Mouse (Mus musculus) thymus, adult 2 months (tissue): ENCODE data around the gene Slc38a2. TPM values are rescaled to one million over a fixed set of nuclear protein-coding genes. Genes with fewer than 3 reads are reported as not detected.

Source experiments
- DNase-seq: peaks from one replicate; pipeline ENCODE4 v3.0.0; 2021
- H3K27ac ChIP-seq: fragments of 200-500 bp; 2 replicates; pipeline ENCODE4 v1.5.1; 2012; ENCODE audit warnings: low read length, control low read depth; ENCODE audit not compliant: control insufficient read depth, insufficient read depth
- H3K27me3 ChIP-seq: fragments of 200-500 bp; 2 replicates; pipeline ENCODE4 v1.6.1; 2012; ENCODE audit warnings: mild to moderate bottlenecking, low read length, moderate library complexity, mixed read lengths; ENCODE audit not compliant: control insufficient read depth, insufficient read depth
- H3K36me3 ChIP-seq: fragments of 200-500 bp; 2 replicates; pipeline ENCODE4 v1.6.1; 2012; ENCODE audit warnings: mild to moderate bottlenecking, low read length, moderate library complexity; ENCODE audit not compliant: control insufficient read depth, insufficient read depth
- H3K4me1 ChIP-seq: fragments of 200-500 bp; replicated peaks from 2 replicates; pipeline ENCODE4 v1.6.1; 2012; ENCODE audit warnings: low read length; ENCODE audit not compliant: control insufficient read depth, insufficient read depth
- H3K4me3 ChIP-seq: fragments of 200-500 bp; 2 replicates; pipeline ENCODE4 v1.5.1; 2012; ENCODE audit warnings: mild to moderate bottlenecking, low read length, control low read depth, moderate library complexity; ENCODE audit not compliant: control insufficient read depth, insufficient read depth
- CTCF ChIP-seq: fragments of 200-500 bp; IDR thresholded peaks from 2 replicates; pipeline ENCODE4 v1.5.1; 2012; ENCODE audit warnings: mild to moderate bottlenecking, control low read depth, low read length, moderate library complexity, borderline replicate concordance; ENCODE audit not compliant: control insufficient read depth, poor library complexity, insufficient read depth; ENCODE audit errors: extremely low read depth
- POLR2A ChIP-seq: fragments of 200-500 bp; IDR thresholded peaks from 2 replicates; pipeline ENCODE4 v1.6.1; 2012; ENCODE audit warnings: mild to moderate bottlenecking, low read length, control low read depth, moderate library complexity; ENCODE audit not compliant: control insufficient read depth, poor library complexity, insufficient read depth; ENCODE audit errors: extremely low read depth
- WGBS: fragments of 180-500 bp; shearing (Covaris S2); methylation state at CpG from one replicate; pipeline ENCODE4 v1.1.7; 2018; 5-methylcytosine and 5-hydroxymethylcytosine counted together
- polyA plus RNA-seq: library from polyadenylated mRNA; depleted of rRNA; stranded (reverse); fragments of >200 nt; gene quantifications from 2 replicates; pipeline ENCODE4 v1.2.3, GENCODE M21; 2012

Slc38a2 gene
- polyA plus RNA-seq, 1 experiment, result 105 TPM

DNA sequence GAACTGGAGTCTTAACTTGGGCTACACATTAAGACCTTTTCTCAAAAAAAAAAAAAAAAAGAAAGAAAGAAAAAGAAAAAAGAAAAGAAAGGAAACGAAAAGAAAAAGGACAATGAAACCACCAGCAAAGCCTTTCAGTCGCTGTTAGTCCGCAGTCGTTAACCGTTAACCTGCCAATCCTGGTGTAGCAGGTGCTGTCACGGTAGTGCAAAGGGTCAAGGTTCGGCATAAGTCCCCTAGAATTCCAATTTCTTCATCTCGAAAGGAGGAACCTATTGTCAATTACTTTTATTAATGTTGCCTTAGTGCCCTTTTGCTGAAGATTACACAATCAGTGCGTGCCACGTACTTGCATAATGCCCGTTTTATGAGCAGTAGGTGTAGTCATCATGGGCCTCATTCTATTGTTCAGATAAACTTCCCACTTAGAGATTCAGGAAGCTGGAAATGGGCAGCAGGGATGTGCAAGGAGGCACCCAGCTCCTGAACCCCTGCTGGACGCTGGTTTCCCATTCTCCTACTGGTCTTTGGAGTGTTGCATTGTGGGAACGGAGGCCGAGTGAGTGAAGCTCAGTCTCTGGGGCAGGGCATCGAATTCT lies 36.1 kb upstream of the Slc38a2 start:
- H3K4me1 ChIP-seq, result peaks cover 6% of the 10 kb centered on the region
- no peak overlapping the region for H3K4me3 ChIP-seq
- no peaks in the 10 kb centered on the region for H3K27me3 ChIP-seq
- H3K36me3 ChIP-seq, result no peaks in the 10 kb centered on the region
- TF ChIP-seq POLR2A (no peak), CTCF (no peak)
- no peak for DNase-seq
- 87% methylated on average over 15 of the region's 15 CpGs for WGBS
- H3K27ac ChIP-seq, result no peak overlapping the region

DNA sequence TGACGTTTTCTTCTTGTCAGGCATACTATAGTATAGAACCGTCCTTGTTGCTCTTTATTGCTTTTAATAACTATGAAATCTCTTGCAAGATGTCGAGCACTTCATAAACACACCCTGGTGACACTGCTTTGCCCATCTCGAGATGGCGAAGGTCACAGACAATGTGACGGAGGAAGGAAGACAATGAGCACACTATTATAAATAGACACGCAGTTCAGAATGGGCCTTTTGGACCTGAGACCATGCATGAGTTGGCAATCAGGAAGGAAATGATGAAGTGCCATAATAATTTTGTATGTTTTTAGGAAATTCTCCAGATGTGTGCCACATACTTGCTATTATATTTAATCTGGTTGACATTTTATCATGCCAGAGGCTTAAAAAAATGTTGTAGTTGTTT lies 34.9 kb upstream of the Slc38a2 start:
- Histone ChIP-seq H3K27ac (no peak overlapping the region), H3K4me3 (no peak overlapping the region), H3K36me3 (no peaks in the 10 kb centered on the region), H3K4me1 (peaks cover 6% of the 10 kb centered on the region), H3K27me3 (no peaks in the 10 kb centered on the region)
- TF ChIP-seq CTCF (no peak), POLR2A (no peak)
- DNase-seq, result no peak
- WGBS, result 84% methylated on average over 7 of the region's 7 CpGs

DNA sequence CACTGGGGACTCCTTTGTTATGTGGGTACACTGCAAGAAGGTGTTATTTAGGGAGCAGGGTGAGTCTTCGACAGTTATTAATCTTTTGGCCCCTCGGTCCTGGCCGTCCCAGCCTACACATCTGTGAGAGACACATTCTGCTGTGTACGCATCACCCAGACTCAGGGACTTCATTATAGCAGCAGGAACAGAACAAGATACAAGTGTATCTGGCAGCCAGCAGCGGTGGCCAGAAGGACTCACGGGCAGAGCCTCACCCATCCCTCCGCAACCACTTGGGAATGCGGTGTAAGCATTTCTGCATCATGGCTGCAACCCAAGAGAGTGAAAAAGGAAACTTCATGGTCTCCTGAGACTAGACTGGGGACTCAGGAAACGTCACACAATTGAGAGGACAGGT lies 30.9 kb upstream of the Slc38a2 start:
- no peak for TF ChIP-seq POLR2A
- no peak for TF ChIP-seq CTCF
- H3K4me3 ChIP-seq, result no peak overlapping the region
- 97% methylated on average over 9 of the region's 9 CpGs for WGBS
- no peak overlapping the region for H3K27ac ChIP-seq
- H3K4me1 ChIP-seq, result peaks cover 4% of the 10 kb centered on the region
- no peaks in the 10 kb centered on the region for H3K36me3 ChIP-seq
- no peak for DNase-seq
- H3K27me3 ChIP-seq, result no peaks in the 10 kb centered on the region

DNA sequence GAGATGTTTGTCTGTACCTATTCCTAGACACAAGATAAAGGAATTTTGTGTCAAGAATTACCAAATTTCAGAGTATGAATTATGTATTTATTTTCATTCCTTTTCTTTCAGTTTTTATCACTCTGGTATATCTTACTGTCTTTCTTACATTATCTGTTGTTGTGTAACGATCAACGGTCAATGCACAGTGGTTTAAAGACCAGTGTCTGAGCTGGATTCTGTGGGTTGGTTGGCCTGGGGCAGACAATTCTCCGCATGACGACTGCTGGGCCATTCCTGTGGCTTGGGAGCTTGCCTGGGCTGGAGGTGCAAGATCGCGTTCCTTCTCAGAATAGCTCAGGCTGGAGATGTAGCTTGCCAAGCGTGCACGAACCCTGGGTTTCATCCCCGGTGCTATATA lies 30.3 kb upstream of the Slc38a2 start:
- Histone ChIP-seq H3K27ac (no peak overlapping the region), H3K27me3 (no peaks in the 10 kb centered on the region), H3K4me1 (peaks cover 4% of the 10 kb centered on the region), H3K36me3 (no peaks in the 10 kb centered on the region), H3K4me3 (no peak overlapping the region)
- no peak for TF ChIP-seq CTCF
- TF ChIP-seq POLR2A, result no peak
- 92% methylated on average over 9 of the region's 9 CpGs for WGBS
- DNase-seq, result no peak

DNA sequence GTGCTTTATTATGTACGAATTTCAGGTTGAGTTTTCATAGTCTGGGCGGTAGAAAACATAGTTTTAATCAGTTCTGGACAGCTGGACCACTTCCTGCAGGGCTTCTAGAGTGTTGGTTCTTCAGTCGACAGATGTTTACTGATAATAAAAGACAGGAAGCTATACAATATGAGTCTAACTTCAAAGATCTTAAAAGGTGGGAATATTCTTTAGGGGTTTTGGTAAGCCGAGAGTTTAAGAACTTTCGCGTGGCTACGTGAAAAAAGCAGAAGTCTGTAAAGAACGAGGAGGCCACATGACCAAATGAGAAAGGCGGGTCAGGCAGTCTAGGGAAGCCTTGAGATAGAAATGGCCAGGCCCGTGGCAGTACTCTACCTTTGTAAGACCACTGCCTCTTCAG lies 29.5 kb upstream of the Slc38a2 start:
- Histone ChIP-seq H3K36me3 (no peaks in the 10 kb centered on the region), H3K27ac (no peak overlapping the region), H3K4me1 (peaks cover 4% of the 10 kb centered on the region), H3K27me3 (no peaks in the 10 kb centered on the region), H3K4me3 (no peak overlapping the region)
- TF ChIP-seq CTCF (no peak), POLR2A (no peak)
- 17% methylated on average over 10 of the region's 10 CpGs for WGBS
- no peak for DNase-seq

DNA sequence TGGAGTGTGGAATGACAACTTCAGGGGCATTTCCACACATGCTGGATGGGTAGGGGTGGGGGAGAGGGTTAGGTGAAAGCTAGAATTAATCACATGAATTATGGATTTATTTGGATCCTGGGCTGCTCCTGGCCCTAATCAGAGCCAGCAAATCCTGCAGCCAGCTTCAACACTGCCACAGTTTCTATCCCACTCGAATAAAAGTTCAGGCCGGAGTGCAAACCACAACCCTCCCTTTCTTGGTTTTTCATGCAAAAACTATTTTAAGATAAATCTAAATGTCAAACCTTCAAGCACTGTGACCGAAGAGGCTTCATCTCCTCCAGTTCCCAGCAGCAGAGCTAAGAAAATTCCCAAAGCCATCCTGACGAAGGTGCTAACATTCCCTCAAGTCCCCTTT lies 28.8 kb upstream of the Slc38a2 start:
- no peak for TF ChIP-seq CTCF
- TF ChIP-seq POLR2A, result no peak
- WGBS, result 33% methylated on average over 4 of the region's 4 CpGs
- DNase-seq, result no peak
- no peak overlapping the region for H3K27ac ChIP-seq
- no peaks in the 10 kb centered on the region for H3K36me3 ChIP-seq
- no peak overlapping the region for H3K4me3 ChIP-seq
- H3K4me1 ChIP-seq, result peaks cover 4% of the 10 kb centered on the region
- H3K27me3 ChIP-seq, result no peaks in the 10 kb centered on the region

DNA sequence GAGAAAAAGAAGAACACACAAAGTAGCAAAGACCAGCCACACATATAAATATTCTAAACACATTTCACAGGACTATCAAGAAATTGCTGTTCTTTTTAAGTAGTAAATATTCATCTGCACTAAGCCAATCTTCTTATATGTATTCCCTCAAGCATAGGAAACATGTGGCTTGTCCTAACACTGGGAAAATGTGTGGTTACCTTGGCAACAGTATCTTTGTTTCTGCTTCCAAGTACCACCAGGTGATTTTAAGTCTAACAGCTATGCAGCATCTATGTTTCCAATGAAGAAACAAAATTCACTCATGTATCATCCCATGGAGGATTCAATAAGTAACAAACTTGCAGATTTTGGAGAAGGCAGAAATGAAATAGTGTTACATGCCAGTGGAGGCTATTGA lies 25.0 kb upstream of the Slc38a2 start:
- no peaks in the 10 kb centered on the region for H3K27me3 ChIP-seq
- no peak overlapping the region for H3K4me3 ChIP-seq
- no peak overlapping the region for H3K27ac ChIP-seq
- peaks cover 13% of the 10 kb centered on the region for H3K4me1 ChIP-seq
- TF ChIP-seq POLR2A, result no peak
- TF ChIP-seq CTCF, result no peak
- no peaks in the 10 kb centered on the region for H3K36me3 ChIP-seq
- no peak for DNase-seq
